Mouse (Mus musculus) forebrain, embryonic 14.5 days (tissue): Measurements from ENCODE around the gene Grwd1. TPM values are rescaled to one million over a fixed set of nuclear protein-coding genes. Genes with fewer than 3 reads are reported as not detected.

ENCODE experiments used
- ATAC-seq: fragments of 200-750 bp; cut with Nextera tagmentation; 2 replicates; pipeline ENCODE4 v1.8.0; 2017; ENCODE audit warnings: mild to moderate bottlenecking, moderate library complexity
- DNase-seq: peaks from one replicate; pipeline ENCODE4 v3.0.0-alpha.2; 2015; ENCODE audit warnings: low spot score
- H3K27ac ChIP-seq: fragments of 300-500 bp; sonication (generic); 2 replicates; pipeline ENCODE4 v1.5.1; 2014; ENCODE audit warnings: low read depth, mild to moderate bottlenecking, control low read depth, low read length, moderate library complexity
- H3K27me3 ChIP-seq: fragments of 300-500 bp; sonication (generic); replicated peaks from 2 replicates; pipeline ENCODE4 v1.6.1; 2014; ENCODE audit warnings: low read length, control low read depth, mixed read lengths; ENCODE audit not compliant: control insufficient read depth, insufficient read depth
- H3K36me3 ChIP-seq: fragments of 300-500 bp; sonication (generic); 2 replicates; pipeline ENCODE4 v1.6.1; 2014; ENCODE audit warnings: low read length, control low read depth; ENCODE audit not compliant: control insufficient read depth, insufficient read depth
- H3K4me1 ChIP-seq: fragments of 300-500 bp; sonication (generic); 2 replicates; pipeline ENCODE4 v1.6.1; 2014; ENCODE audit warnings: antibody characterized with exemption, low read length, control low read depth; ENCODE audit not compliant: control insufficient read depth, insufficient read depth
- H3K4me2 ChIP-seq: fragments of 300-500 bp; sonication (generic); 2 replicates; pipeline ENCODE4 v1.6.1; 2014; ENCODE audit warnings: mild to moderate bottlenecking, control low read depth, low read length
- H3K4me3 ChIP-seq: fragments of 300-500 bp; sonication (generic); 2 replicates; pipeline ENCODE4 v1.5.1; 2014; ENCODE audit warnings: low read depth, low read length, control low read depth
- H3K9ac ChIP-seq: fragments of 300-500 bp; sonication (generic); 2 replicates; pipeline ENCODE4 v1.6.1; 2014; ENCODE audit warnings: mild to moderate bottlenecking, low read length, control low read depth, moderate library complexity
- H3K9me3 ChIP-seq: fragments of 300-500 bp; sonication (generic); replicated peaks from 2 replicates; pipeline ENCODE4 v1.6.1; 2016; ENCODE audit warnings: low read length, control low read depth, mixed read lengths; ENCODE audit not compliant: control insufficient read depth
- WGBS: fragments of 180-500 bp; shearing (Covaris S2); extraction: QIAGEN DNeasy Blood & Tissue Kit; methylation state at CpG from one replicate; pipeline ENCODE4 v1.1.7; 2014; 5-methylcytosine and 5-hydroxymethylcytosine counted together
- polyA plus RNA-seq: library from polyadenylated mRNA; unstranded; fragments of >200 nt; fragmentation: Nextera tagmentation; extraction: Ambion mirVana; gene quantifications from 2 replicates; pipeline ENCODE4 v1.2.1, GENCODE M21; 2014

Gene Grwd1
- polyA plus RNA-seq, 1 experiment from 2014 or later = 46.7 TPM

GRCm38 (mm10) chr7:45797661-45798510, 32.9 kb downstream of the Grwd1 start:
- 0 out of 2 replicates have a peak, but pooled peaks cover 4% of the 10 kb centered on the region for H3K27me3 ChIP-seq
- H3K4me1 ChIP-seq = peaks cover 9% of the 10 kb centered on the region
- H3K27ac ChIP-seq = no peak overlapping the region
- peak overlapping the region; percentile 57 for H3K4me2 ChIP-seq
- peaks cover 81% of the 10 kb centered on the region for H3K36me3 ChIP-seq
- WGBS = 2% methylated on average over 48 of the region's 60 CpGs
- DNase-seq = no peak
- no peak for ATAC-seq
- peak overlapping the region; percentile 58 for H3K9ac ChIP-seq
- no peaks in the 10 kb centered on the region for H3K9me3 ChIP-seq
- H3K4me3 ChIP-seq = peak overlapping the region; percentile 22

DNA sequence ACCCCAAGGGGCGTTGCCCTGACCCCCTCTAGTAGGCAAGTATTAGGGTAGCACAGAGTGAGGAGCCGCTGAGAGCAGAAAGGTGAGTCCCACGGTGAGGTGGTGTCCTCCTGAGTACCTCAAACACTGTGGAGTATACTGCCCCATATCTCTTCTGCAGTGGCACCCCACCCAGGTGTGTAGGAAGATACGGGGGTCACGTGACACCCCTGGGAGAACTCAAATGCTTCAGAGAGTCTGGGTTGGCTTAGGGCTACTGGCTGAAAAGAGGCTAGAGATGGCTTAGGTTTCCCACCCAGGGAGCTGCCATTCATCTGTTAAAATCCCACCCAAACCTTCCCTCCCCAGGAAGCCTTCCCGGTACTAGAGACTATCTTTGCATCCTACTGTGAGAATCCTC, 33.8 kb downstream of the Grwd1 start:
- H3K36me3 ChIP-seq = peaks cover 82% of the 10 kb centered on the region
- ATAC-seq = no peak
- H3K27me3 ChIP-seq = 0 out of 2 replicates have a peak, but pooled peaks cover 4% of the 10 kb centered on the region
- H3K4me1 ChIP-seq = peaks cover 9% of the 10 kb centered on the region
- H3K4me2 ChIP-seq = 0 out of 2 replicates have a peak overlapping the region, but pooled peaks have one; percentile 18
- DNase-seq = no peak
- no peak overlapping the region for H3K27ac ChIP-seq
- 38% methylated on average over 6 of the region's 6 CpGs for WGBS
- no peak overlapping the region for H3K4me3 ChIP-seq
- H3K9ac ChIP-seq = peak overlapping the region; percentile 58; the same call in 1 of the 2 replicates
- H3K9me3 ChIP-seq = no peaks in the 10 kb centered on the region

- 92% methylated on average over 22 of the region's 29 CpGs for WGBS
These were observed 35.8 kb downstream of the Grwd1 start for GRCm38 (mm10) chr7:45794971-45795370.

GRCm38 (mm10) chr7:45793969-45794585, 36.7 kb downstream of the Grwd1 start:
- Histone ChIP-seq H3K4me2 (no peak overlapping the region), H3K4me1 (peaks cover 9% of the 10 kb centered on the region), H3K4me3 (no peak overlapping the region), H3K9me3 (no peaks in the 10 kb centered on the region), H3K27ac (no peak overlapping the region), H3K36me3 (peaks cover 91% of the 10 kb centered on the region), H3K27me3 (0 out of 2 replicates have a peak, but pooled peaks cover 4% of the 10 kb centered on the region), H3K9ac (no peak overlapping the region)
- 92% methylated on average over 40 of the region's 44 CpGs for WGBS
- no peak for ATAC-seq
- DNase-seq = no peak

More at GRCm38 (mm10) chr7:45794971-45795370, 35.8 kb downstream of the Grwd1 start:
- Histone ChIP-seq H3K4me3 (no peak overlapping the region), H3K9ac (no peak overlapping the region), H3K36me3 (peaks cover 86% of the 10 kb centered on the region), H3K4me1 (peaks cover 9% of the 10 kb centered on the region), H3K27me3 (0 out of 2 replicates have a peak, but pooled peaks cover 4% of the 10 kb centered on the region), H3K9me3 (no peaks in the 10 kb centered on the region), H3K27ac (no peak overlapping the region), H3K4me2 (no peak overlapping the region)
- ATAC-seq = no peak
- DNase-seq = no peak

DNA sequence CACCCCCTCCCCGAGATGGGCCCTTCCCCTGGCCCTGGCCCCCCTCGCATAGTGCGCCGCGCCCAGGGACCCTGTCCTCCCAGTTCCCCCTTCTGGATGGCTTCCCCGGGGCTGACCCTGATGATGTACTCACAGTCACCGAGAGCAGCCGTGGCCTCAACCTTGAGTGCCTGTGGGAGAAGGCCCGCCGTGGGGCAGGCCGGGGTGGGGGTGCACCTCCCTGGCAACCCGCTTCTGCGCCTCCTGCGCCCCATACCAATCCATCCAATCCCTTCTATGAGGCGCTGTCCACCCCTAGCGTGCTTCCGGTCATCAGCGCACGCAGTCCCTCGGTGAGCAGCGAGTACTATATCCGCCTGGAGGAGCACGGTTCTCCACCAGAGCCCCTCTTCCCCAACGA, 37.5 kb downstream of the Grwd1 start:
- H3K27me3 ChIP-seq = 0 out of 2 replicates have a peak, but pooled peaks cover 4% of the 10 kb centered on the region
- ATAC-seq = no peak
- H3K4me2 ChIP-seq = no peak overlapping the region

DNA sequence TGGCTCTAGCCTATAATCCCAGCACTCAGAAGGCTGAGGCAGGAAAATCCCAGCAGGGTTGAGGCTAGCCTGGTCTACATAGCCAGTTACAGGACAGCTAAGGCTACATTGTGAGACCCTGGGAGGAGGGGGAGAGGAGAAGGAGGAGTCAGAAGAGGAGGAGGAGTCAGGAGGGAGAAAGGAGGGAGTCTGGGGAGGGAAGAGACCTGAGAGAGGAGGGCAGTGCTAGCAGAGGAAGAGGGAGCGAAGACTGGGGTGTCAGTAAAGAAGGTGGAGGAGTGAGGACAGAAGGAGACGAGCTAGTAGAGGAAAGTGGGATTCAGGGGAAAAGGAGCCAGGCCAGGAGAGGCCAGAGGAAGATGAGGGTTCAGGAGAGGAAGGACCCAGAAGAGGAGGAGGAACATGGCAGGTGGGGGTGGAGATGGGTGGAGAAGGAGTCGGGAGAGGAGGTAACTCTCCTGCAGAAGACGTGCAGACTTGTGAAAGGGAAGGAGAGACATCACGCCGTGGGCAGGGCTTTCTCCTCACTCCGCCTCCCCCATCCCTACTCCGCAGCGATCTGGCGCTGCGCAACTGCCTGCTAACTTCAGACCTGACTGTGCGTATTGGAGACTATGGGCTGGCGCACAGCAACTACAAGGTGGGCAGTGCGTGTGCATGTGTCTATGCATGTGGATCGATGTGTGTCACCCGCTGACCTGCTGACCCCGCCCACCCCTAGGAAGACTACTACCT, 38.8 kb downstream of the Grwd1 start:
- ATAC-seq (no peak), DNase-seq (no peak)
- H3K27me3 ChIP-seq = 0 out of 2 replicates have a peak, but pooled peaks cover 4% of the 10 kb centered on the region
- H3K4me2 ChIP-seq = no peak overlapping the region
- no peak overlapping the region for H3K4me3 ChIP-seq
- H3K36me3 ChIP-seq = peaks cover 93% of the 10 kb centered on the region
- no peaks in the 10 kb centered on the region for H3K4me1 ChIP-seq
- 83% methylated on average over 17 of the region's 17 CpGs for WGBS
- no peak overlapping the region for H3K27ac ChIP-seq
- H3K9ac ChIP-seq = no peak overlapping the region
- H3K9me3 ChIP-seq = no peaks in the 10 kb centered on the region

More for the DNA sequence above, 37.5 kb downstream of the Grwd1 start:
- DNase-seq = no peak
- no peak overlapping the region for H3K9ac ChIP-seq
- H3K4me1 ChIP-seq = peaks cover 8% of the 10 kb centered on the region
- H3K4me3 ChIP-seq = no peak overlapping the region
- 91% methylated on average over 19 of the region's 24 CpGs for WGBS
- no peaks in the 10 kb centered on the region for H3K9me3 ChIP-seq
- H3K36me3 ChIP-seq = peaks cover 94% of the 10 kb centered on the region
- H3K27ac ChIP-seq = no peak overlapping the region

DNA sequence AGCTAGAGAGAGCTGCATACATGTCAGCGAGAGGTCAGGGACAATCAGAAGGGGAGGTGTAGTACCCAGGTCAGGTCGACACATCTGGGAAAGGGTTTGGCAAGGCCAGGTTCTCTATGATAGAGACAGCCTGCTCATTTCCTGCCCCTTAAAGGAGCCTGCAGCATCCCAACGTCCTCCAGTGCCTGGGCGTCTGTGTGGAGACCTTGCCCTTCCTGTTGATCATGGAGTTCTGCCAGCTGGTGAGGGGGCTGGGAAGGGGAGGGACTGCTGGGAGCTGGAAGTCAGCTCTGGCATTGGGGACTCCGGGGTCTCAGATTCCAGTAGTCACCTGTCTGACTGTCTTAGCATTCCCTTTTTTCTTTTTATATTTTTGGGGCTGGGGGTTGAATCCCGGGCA, 40.0 kb downstream of the Grwd1 start:
- Histone ChIP-seq H3K9me3 (no peaks in the 10 kb centered on the region), H3K4me2 (no peak overlapping the region), H3K27me3 (no peaks in the 10 kb centered on the region), H3K9ac (no peak overlapping the region), H3K36me3 (peaks cover 85% of the 10 kb centered on the region), H3K27ac (no peak overlapping the region), H3K4me3 (no peak overlapping the region), H3K4me1 (0 out of 2 replicates have a peak, but pooled peaks cover 3% of the 10 kb centered on the region)
- ATAC-seq (no peak), DNase-seq (no peak)
- 89% methylated on average over 6 of the region's 6 CpGs for WGBS

- no peak for ATAC-seq
- no peaks in the 10 kb centered on the region for H3K27me3 ChIP-seq
- H3K4me3 ChIP-seq = no peak overlapping the region
- peaks cover 55% of the 10 kb centered on the region for H3K36me3 ChIP-seq
- H3K9ac ChIP-seq = no peak overlapping the region
- H3K9me3 ChIP-seq = no peaks in the 10 kb centered on the region
- DNase-seq = no peak
- 0 out of 2 replicates have a peak, but pooled peaks cover 3% of the 10 kb centered on the region for H3K4me1 ChIP-seq
- no peak overlapping the region; the same call in 1 of the 2 replicates for H3K4me2 ChIP-seq
- no peak overlapping the region for H3K27ac ChIP-seq
- 89% methylated on average over 22 of the region's 22 CpGs for WGBS
These were observed 43.1 kb downstream of the Grwd1 start for GRCm38 (mm10) chr7:45787642-45788041.
